Mouse (Mus musculus) bone marrow, adult 2 months (tissue): ENCODE measurements at regions not wholly inside any gene's neighbourhood (a gene's known extent, or its start where the extent isn't known, plus 50 kb on each side); places are given as distances from the start of the nearest gene placed in this dataset.

Experiments used
- H3K27ac ChIP-seq: fragments of 200-500 bp; 2 replicates; pipeline ENCODE4 v1.5.1; 2012; ENCODE audit warnings: low read depth, mild to moderate bottlenecking, control low read depth, inconsistent platforms, low read length; ENCODE audit not compliant: control insufficient read depth, poor library complexity, insufficient read depth
- H3K4me1 ChIP-seq: fragments of 200-500 bp; 2 replicates; pipeline ENCODE4 v1.6.1; 2011; ENCODE audit warnings: low read length; ENCODE audit not compliant: control insufficient read depth, insufficient read depth
- H3K4me3 ChIP-seq: fragments of 200-500 bp; replicated peaks from 2 replicates; pipeline ENCODE3; 2011; ENCODE audit warnings: mild to moderate bottlenecking, low read depth, low read length, control low read depth; ENCODE audit not compliant: control insufficient read depth
- CTCF ChIP-seq: fragments of 200-500 bp; IDR thresholded peaks from 2 replicates; pipeline ENCODE4 v1.5.1; 2011; ENCODE audit warnings: low read length, control low read depth; ENCODE audit not compliant: control insufficient read depth, insufficient read depth
- POLR2A ChIP-seq: fragments of 200-500 bp; IDR thresholded peaks from 2 replicates; pipeline ENCODE4 v1.6.1; 2011; ENCODE audit warnings: low read depth, mild to moderate bottlenecking, control low read depth, low read length, borderline replicate concordance; ENCODE audit not compliant: control insufficient read depth
- WGBS: fragments of 180-500 bp; shearing (Covaris S2); methylation state at CpG from one replicate; pipeline ENCODE4 v1.1.7; 2018; 5-methylcytosine and 5-hydroxymethylcytosine counted together

- no peak for TF ChIP-seq POLR2A
- TF ChIP-seq CTCF: no peak
- Histone ChIP-seq H3K4me1 (peaks cover 8% of the 10 kb centered on the region), H3K4me3 (no peak overlapping the region), H3K27ac (no peak overlapping the region)
- 88% methylated on average over 10 of the region's 10 CpGs for WGBS
Observed at GRCm38 (mm10) chr13:51973461-51973860, 127.0 kb downstream of the Gadd45g start.

- no peak overlapping the region for H3K27ac ChIP-seq
- 83% methylated on average over 6 of the region's 6 CpGs for WGBS
- no peak overlapping the region for H3K4me3 ChIP-seq
- TF ChIP-seq CTCF (no peak), POLR2A (no peak)
- peaks cover 8% of the 10 kb centered on the region for H3K4me1 ChIP-seq
Observed at GRCm38 (mm10) chr13:51974101-51974500, 127.6 kb downstream of the Gadd45g start.

- WGBS: 65% methylated on average over 10 of the region's 10 CpGs
- Histone ChIP-seq H3K4me3 (no peak overlapping the region), H3K27ac (peak overlapping the region; percentile 80), H3K4me1 (peaks cover 8% of the 10 kb centered on the region)
- TF ChIP-seq CTCF (no peak), POLR2A (no peak)
Observed at GRCm38 (mm10) chr13:51975330-51975729, 128.9 kb downstream of the Gadd45g start.

GRCm38 (mm10) chr13:51975801-51976601, 129.5 kb downstream of the Gadd45g start:
- H3K4me1 ChIP-seq: peaks cover 8% of the 10 kb centered on the region
- no peak overlapping the region for H3K4me3 ChIP-seq
- TF ChIP-seq POLR2A (no peak), CTCF (no peak)
- H3K27ac ChIP-seq: peak overlapping the region; percentile 80
- 44% methylated on average over 7 of the region's 7 CpGs for WGBS

GRCm38 (mm10) chr13:51976620-51977214, 130.2 kb downstream of the Gadd45g start:
- H3K4me3 ChIP-seq: no peak overlapping the region
- peak overlapping the region; percentile 80 for H3K27ac ChIP-seq
- TF ChIP-seq POLR2A (no peak), CTCF (no peak)
- 70% methylated on average over 6 of the region's 6 CpGs for WGBS
- peaks cover 8% of the 10 kb centered on the region for H3K4me1 ChIP-seq

GRCm38 (mm10) chr13:51979301-51979977, 133.0 kb downstream of the Gadd45g start:
- Histone ChIP-seq H3K27ac (peak overlapping the region; percentile 89), H3K4me1 (peaks cover 8% of the 10 kb centered on the region), H3K4me3 (no peak overlapping the region)
- 63% methylated on average over 5 of the region's 5 CpGs for WGBS
- TF ChIP-seq POLR2A (no peak), CTCF (no peak)

GRCm38 (mm10) chr13:51980344-51980743, 133.9 kb downstream of the Gadd45g start:
- no peak overlapping the region for H3K4me3 ChIP-seq
- no peak overlapping the region for H3K27ac ChIP-seq
- 89% methylated on average over 1 of the region's 1 CpGs for WGBS
- TF ChIP-seq CTCF (no peak), POLR2A (no peak)
- H3K4me1 ChIP-seq: peaks cover 6% of the 10 kb centered on the region

- H3K4me1 ChIP-seq: peaks cover 3% of the 10 kb centered on the region; the same call in 1 of the 2 replicates
- no peak overlapping the region for H3K4me3 ChIP-seq
- no peak overlapping the region for H3K27ac ChIP-seq
- 78% methylated on average over 8 of the region's 8 CpGs for WGBS
- TF ChIP-seq POLR2A (no peak), CTCF (no peak)
Observed at GRCm38 (mm10) chr13:51983002-51983401, 136.5 kb downstream of the Gadd45g start.
